ENCODE assay signal across 10 mouse cellular contexts in the genomic region with DNA sequence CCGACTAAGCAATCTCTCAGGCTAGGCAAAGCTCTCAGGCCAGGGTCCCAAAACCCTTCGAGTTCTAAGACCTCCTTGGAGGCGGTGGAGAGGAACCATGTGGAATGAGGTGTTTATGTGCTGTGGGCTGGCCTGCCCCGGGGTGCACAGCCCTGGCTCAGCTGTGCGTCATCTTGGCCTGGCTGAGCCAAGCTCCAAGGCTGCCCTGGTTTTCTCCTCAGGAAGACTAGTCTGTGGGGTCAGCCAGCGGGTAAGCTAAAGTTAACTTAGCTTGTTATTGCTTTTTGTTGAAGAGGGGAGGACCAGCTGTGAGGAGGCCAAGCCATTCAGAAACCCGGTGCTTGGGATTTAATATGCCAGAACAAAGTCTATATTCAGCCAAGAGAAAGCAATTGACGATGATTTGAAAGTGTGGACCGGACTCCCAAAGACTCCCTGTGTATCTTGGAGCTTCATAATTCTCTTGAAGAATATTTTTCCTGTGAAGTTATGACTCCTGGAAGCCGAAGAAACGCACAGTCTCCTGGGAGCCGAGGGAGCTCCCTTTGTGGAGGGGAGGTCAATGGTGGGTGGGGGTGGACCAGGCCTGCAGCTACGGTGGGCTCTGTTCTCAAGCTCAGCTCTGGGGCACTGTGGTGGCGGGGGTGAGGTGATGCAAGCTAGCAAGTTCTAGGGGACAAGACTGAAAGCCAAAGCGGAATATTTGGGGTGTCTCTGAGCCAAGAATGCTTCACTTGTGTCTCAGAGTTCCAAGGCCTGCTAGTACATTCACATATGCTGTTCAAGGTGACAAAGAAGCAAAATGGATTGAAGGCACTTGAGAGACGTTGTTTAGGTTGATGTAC.
DNase-seq lines count a peak whose midpoint lies in the region; ATAC-seq and TF ChIP-seq lines count a peak whose summit lies in the region.
"Had no signal": no experiment of that assay in that cellular context is flagged by ENCODE, and none has a peak within 500 bp of the region (broad histone marks: within the 10 kb centered on the region; RNA-seq: fewer than 3 reads in every experiment).

No protein-coding gene starts in this region.

- TF ChIP-seq CTCF in layer of hippocampus, adult 2 months (conservative IDR thresholded peaks at IDR 0.05), result no peak

- 81% methylated on average over 16 of the region's 16 CpGs for WGBS in midbrain, embryonic 12.5 days
- 76% methylated on average over 16 of the region's 16 CpGs for whole genome bisulfite sequencing in midbrain, embryonic 16.5 days

- no peak overlapping the region for H3K4me2 ChIP-seq in midbrain, embryonic 12.5 days (replicated peaks)
- no peak overlapping the region for H3K4me2 ChIP-seq in midbrain, embryonic 16.5 days (ENCODE audit: low read length)

- H3K4me3 ChIP-seq in midbrain, embryonic 12.5 days, result no peak overlapping the region
- H3K4me3 ChIP-seq in midbrain, embryonic 16.5 days (ENCODE audit: low read depth, low read length), result no peak overlapping the region
- no peak overlapping the region for H3K4me3 ChIP-seq in layer of hippocampus, adult 2 months

- H3K36me3 ChIP-seq in midbrain, embryonic 12.5 days, result no peaks in the 10 kb centered on the region
- no peaks in the 10 kb centered on the region for H3K36me3 ChIP-seq in midbrain, embryonic 16.5 days (ENCODE audit: control insufficient read depth, insufficient read depth, low read length)
- H3K36me3 ChIP-seq: G1E had no signal

- peaks cover 39% of the 10 kb centered on the region for H3K4me1 ChIP-seq in midbrain, embryonic 12.5 days
- H3K4me1 ChIP-seq in midbrain, embryonic 16.5 days (ENCODE audit: control insufficient read depth, insufficient read depth, low read length), result peaks cover 13% of the 10 kb centered on the region

- H3K27ac ChIP-seq in midbrain, embryonic 12.5 days (replicated peaks), result 0 out of 2 replicates have a peak overlapping the region, but pooled peaks have one; percentile 17
- H3K27ac ChIP-seq in midbrain, embryonic 16.5 days (ENCODE audit: low read length), result no peak overlapping the region
- no peak overlapping the region for H3K27ac ChIP-seq in layer of hippocampus, adult 2 months

- no peaks in the 10 kb centered on the region for H3K27me3 ChIP-seq in midbrain, embryonic 12.5 days
- no peaks in the 10 kb centered on the region for H3K27me3 ChIP-seq in midbrain, embryonic 16.5 days (ENCODE audit: control insufficient read depth, insufficient read depth, low read depth, low read length)

- H3K9me3 ChIP-seq in midbrain, embryonic 12.5 days, result no peaks in the 10 kb centered on the region
- no peaks in the 10 kb centered on the region for H3K9me3 ChIP-seq in midbrain, embryonic 16.5 days (replicated peaks; ENCODE audit: control insufficient read depth, low read length, poor library complexity, severe bottlenecking)
- H3K9me3 ChIP-seq: G1E had no signal

- DNase-seq in heart, adult 9 months (ENCODE audit: low spot score in 2 of 2), result peak; percentile 85 to 90
- peak; percentile 55 for DNase-seq in kidney, postnatal 14 days
- DNase-seq in skeletal muscle tissue, adult 2 months (ENCODE audit: low read depth, low spot score), result peak; percentile 88
- DNase-seq in layer of hippocampus, adult 2 months (ENCODE audit: low spot score in 2 of 2), result no peak
- no peak for DNase-seq in layer of hippocampus, postnatal 36 days
- no peak for DNase-seq in layer of hippocampus, adult 11-12 months (ENCODE audit: low spot score)
- DNase-seq: liver had no signal

- H3K9ac ChIP-seq in midbrain, embryonic 12.5 days (replicated peaks), result no peak overlapping the region
- H3K9ac ChIP-seq in midbrain, embryonic 16.5 days (ENCODE audit: low read depth, low read length), result no peak overlapping the region

- no peak for ATAC-seq in midbrain, embryonic 12.5 days (ENCODE audit: low FRiP score, low read depth)
- ATAC-seq in midbrain, embryonic 16.5 days, result no peak

Comparison
In these comparisons a context has a peak if more than half of its experiments do, and no peak if none do; other contexts are left out.
1. DNase-seq: peak in heart, adult 9 months (2 of 2), kidney, postnatal 14 days (single experiment) and skeletal muscle tissue, adult 2 months (single experiment); none in layer of hippocampus, adult 2 months (0 of 2), layer of hippocampus, postnatal 36 days (0 of 2) and layer of hippocampus, adult 11-12 months (single experiment).